Mouse (Mus musculus): ENCODE data around the gene Zfp580. TPM values are rescaled to one million over a fixed set of nuclear protein-coding genes. Genes with fewer than 3 reads are reported as not detected.

The Zfp580 gene
- polyA plus RNA-seq, 1 experiment from 2014 or later = 22.2 TPM

DNA sequence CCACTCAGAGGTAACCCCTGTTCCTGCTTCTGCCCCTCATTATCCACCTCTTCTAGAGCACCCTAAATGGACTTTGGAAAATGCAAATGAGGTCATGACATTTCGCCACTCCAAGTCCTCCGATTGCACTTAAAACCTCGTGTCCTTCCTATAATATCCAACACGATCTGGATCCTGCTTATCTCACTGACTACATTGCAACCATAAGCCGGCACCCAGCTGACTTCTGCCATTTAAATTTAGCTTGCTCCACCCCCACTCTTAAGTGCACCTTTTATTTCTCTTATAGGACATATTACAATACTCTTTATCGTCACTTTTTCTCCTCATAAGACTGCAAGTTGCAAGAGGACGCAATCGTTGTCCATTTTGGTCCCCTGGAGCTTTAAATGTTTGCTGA lies 13.9 kb upstream of the Zfp580 start:
- H3K4me3 ChIP-seq (replicated peaks) = peak overlapping the region; percentile 67; the same call in 1 of the 2 replicates
- 85% methylated on average over 8 of the region's 8 CpGs for WGBS
- H3K9ac ChIP-seq = no peak overlapping the region
- no peaks in the 10 kb centered on the region for H3K9me3 ChIP-seq
- no peaks in the 10 kb centered on the region for H3K27me3 ChIP-seq (replicated peaks)
- H3K4me2 ChIP-seq (replicated peaks) = peak overlapping the region; percentile 65
- H3K36me3 ChIP-seq = peaks cover 35% of the 10 kb centered on the region
- H3K4me1 ChIP-seq (replicated peaks) = no peaks in the 10 kb centered on the region
- ATAC-seq = no peak
- H3K27ac ChIP-seq = 0 out of 2 replicates have a peak overlapping the region, but pooled peaks have one; percentile 98

DNA sequence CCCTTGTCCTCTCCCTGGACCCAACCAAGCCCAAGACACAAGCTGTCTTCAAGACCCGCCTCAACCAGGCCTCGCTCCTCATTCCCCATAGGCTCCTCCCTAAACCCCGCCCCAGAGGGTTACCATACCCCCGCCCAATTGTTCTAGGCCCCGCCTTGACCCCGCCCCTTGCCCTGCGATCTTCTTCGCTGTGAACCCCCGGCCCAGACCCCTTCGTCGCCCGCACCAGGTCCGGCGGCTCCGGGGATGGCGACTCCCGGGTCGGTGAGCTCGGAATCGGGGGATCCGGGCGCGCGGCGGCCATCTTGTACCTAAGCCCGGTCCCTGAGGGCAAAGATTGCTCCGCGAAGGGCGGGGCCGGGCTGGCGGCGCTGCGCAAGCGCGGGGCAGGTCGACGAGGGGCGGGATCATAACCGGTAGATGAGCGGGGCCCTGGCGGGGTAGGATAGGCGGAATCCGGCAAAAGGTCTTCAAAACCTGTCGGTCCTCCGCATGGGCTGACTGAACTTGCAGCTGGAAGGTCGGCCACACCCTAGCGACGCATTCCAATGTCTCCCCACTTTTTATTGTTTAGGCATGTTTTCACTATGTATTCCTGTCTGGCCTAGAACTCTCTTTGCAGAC lies 13.1 kb upstream of the Zfp580 start, which contains the start of gene Zfp784:
TSS of gene Zfp784 (minus strand) at position 338 of the 624 bp plus-strand sequence.
- peak; percentile 99 for ATAC-seq
- H3K27me3 ChIP-seq (replicated peaks) = no peaks in the 10 kb centered on the region
- peaks cover 27% of the 10 kb centered on the region for H3K36me3 ChIP-seq
- H3K27ac ChIP-seq = peak within 1 kb of the TSS; percentile 98
- no peaks in the 10 kb centered on the region for H3K9me3 ChIP-seq
- no peaks in the 10 kb centered on the region for H3K4me1 ChIP-seq (replicated peaks)
- H3K9ac ChIP-seq = peak within 1 kb of the TSS; percentile 84
- H3K4me3 ChIP-seq (replicated peaks) = peak within 1 kb of the TSS; percentile 67
- H3K4me2 ChIP-seq (replicated peaks) = peak within 1 kb of the TSS; percentile 65
- WGBS = under 1% methylated on average over 48 of the region's 48 CpGs

GRCm38 (mm10) chr7:5038940-5039339 lies 12.4 kb upstream of the Zfp580 start:
- Histone ChIP-seq H3K27me3 (replicated peaks) (no peaks in the 10 kb centered on the region), H3K9me3 (no peaks in the 10 kb centered on the region), H3K4me1 (replicated peaks) (no peaks in the 10 kb centered on the region), H3K27ac (peak overlapping the region; percentile 98), H3K9ac (0 out of 2 replicates have a peak overlapping the region, but pooled peaks have one; percentile 84), H3K4me2 (replicated peaks) (peak overlapping the region; percentile 65), H3K4me3 (replicated peaks) (peak overlapping the region; percentile 67), H3K36me3 (peaks cover 21% of the 10 kb centered on the region)
- WGBS = 17% methylated on average over 5 of the region's 5 CpGs
- no peak for ATAC-seq

DNA sequence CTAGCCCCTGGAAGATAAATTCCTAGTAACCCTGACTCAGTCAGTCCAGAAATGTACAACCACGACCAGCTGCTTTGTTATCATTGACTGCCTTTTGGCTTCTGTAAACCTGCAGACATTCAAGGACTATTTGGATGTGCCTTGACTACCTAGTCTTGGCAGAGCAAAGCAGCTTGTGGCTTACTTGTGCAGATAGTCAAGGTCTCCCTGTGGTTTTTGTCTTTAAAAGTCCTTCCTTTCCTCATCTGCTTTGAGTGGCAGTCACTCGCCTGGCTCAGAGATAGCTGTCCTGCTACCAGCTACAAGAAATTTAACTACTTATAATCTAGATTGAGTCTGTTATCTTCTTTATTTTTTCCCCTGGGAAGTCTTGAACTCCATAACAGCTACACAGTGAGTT lies 6.4 kb upstream of the Zfp580 start:
- Histone ChIP-seq H3K4me1 (replicated peaks) (no peaks in the 10 kb centered on the region), H3K4me3 (replicated peaks) (no peak overlapping the region), H3K9me3 (no peaks in the 10 kb centered on the region), H3K36me3 (no peaks in the 10 kb centered on the region), H3K27me3 (replicated peaks) (no peaks in the 10 kb centered on the region), H3K4me2 (replicated peaks) (no peak overlapping the region), H3K9ac (no peak overlapping the region), H3K27ac (no peak overlapping the region)
- 73% methylated on average over 2 of the region's 2 CpGs for WGBS
- no peak for ATAC-seq

DNA sequence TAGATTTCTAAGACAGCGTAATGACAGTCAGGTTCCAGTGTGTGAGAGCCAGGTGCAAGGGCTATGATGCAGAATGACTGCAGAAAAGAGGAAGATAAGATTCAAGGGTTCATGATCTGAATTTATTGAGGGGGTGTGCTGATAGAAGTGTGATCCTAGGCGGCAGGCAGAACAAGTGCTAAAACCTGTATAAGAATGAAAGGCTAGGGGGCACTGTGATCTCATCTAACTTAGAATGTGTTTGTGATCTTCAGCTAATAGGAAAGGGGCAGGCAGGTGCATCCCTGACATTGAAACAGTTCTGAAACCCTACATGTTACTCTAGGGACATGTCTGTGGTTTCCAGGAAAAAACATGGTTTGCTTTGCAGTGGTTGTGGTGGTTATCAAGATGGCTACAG lies 5.2 kb upstream of the Zfp580 start:
- Histone ChIP-seq H3K9ac (no peak overlapping the region), H3K27ac (no peak overlapping the region), H3K4me1 (replicated peaks) (peaks cover 6% of the 10 kb centered on the region; the same call in 1 of the 2 replicates), H3K4me3 (replicated peaks) (no peak overlapping the region), H3K27me3 (replicated peaks) (no peaks in the 10 kb centered on the region), H3K4me2 (replicated peaks) (no peak overlapping the region), H3K36me3 (no peaks in the 10 kb centered on the region), H3K9me3 (no peaks in the 10 kb centered on the region)
- no peak for ATAC-seq
- WGBS = 69% methylated on average over 2 of the region's 2 CpGs

- 26% methylated on average over 2 of the region's 2 CpGs for WGBS
- Histone ChIP-seq H3K4me3 (replicated peaks) (no peak overlapping the region), H3K9me3 (no peaks in the 10 kb centered on the region), H3K4me1 (replicated peaks) (peaks cover 9% of the 10 kb centered on the region; the same call in 1 of the 2 replicates), H3K4me2 (replicated peaks) (no peak overlapping the region), H3K27me3 (replicated peaks) (peaks cover 4% of the 10 kb centered on the region; the same call in 1 of the 2 replicates), H3K36me3 (no peaks in the 10 kb centered on the region), H3K9ac (no peak overlapping the region), H3K27ac (no peak overlapping the region)
- no peak for ATAC-seq
These were observed 4.0 kb upstream of the Zfp580 start for GRCm38 (mm10) chr7:5047313-5047712.

DNA sequence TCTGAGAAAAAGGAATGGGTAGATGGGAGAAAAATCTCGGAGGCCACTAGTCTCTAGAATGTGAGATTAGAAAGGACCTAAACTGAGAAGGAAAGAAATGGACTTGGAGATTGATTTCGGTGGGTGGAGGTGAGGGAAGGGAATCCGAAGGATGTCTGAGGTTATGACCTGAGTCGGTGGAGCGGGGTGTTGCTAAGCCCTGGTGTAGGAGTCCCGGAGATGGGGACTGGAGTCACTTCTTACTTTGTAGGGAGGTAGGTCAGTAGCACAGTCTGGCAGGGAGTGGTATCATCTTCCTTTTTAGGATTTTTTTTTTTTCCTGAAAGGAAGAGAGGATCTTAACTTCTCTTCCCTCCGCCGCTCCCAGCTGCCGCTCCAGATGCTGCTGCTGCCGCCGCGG lies 1.1 kb downstream of the Zfp580 start:
- Histone ChIP-seq H3K27me3 (replicated peaks) (peaks cover 50% of the 10 kb centered on the region), H3K4me1 (replicated peaks) (peaks cover 41% of the 10 kb centered on the region), H3K9me3 (no peaks in the 10 kb centered on the region), H3K27ac (no peak overlapping the region), H3K36me3 (no peaks in the 10 kb centered on the region), H3K4me2 (replicated peaks) (peak overlapping the region; percentile 94), H3K4me3 (replicated peaks) (peak overlapping the region; percentile 86), H3K9ac (peak overlapping the region; percentile 48)
- 2% methylated on average over 12 of the region's 12 CpGs for WGBS
- ATAC-seq = no peak

DNA sequence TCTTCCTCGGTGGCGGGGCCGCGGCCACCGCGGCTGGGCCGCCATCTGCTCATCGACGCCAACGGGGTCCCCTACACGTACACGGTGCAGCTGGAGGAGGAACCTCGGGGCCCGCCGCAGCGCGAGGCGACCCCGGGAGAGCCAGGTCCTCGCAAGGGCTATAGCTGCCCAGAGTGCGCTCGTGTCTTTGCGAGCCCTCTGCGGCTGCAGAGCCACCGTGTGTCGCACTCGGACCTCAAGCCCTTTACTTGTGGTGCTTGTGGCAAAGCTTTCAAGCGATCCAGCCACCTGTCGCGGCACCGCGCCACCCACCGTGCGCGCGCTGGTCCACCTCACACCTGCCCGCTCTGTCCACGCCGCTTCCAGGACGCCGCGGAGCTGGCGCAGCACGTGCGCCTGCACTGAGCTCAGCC lies 1.6 kb downstream of the Zfp580 start:
- Histone ChIP-seq H3K9me3 (no peaks in the 10 kb centered on the region), H3K36me3 (no peaks in the 10 kb centered on the region), H3K9ac (peak overlapping the region; percentile 48), H3K4me1 (replicated peaks) (peaks cover 41% of the 10 kb centered on the region), H3K4me3 (replicated peaks) (peak overlapping the region; percentile 86), H3K4me2 (replicated peaks) (peak overlapping the region; percentile 94), H3K27me3 (replicated peaks) (peaks cover 54% of the 10 kb centered on the region), H3K27ac (no peak overlapping the region)
- ATAC-seq = peak; percentile 29; the same call in 1 of the 2 replicates
- 4% methylated on average over 45 of the region's 45 CpGs for WGBS

- Histone ChIP-seq H3K9me3 (no peaks in the 10 kb centered on the region), H3K27ac (no peak overlapping the region), H3K4me3 (replicated peaks) (peak overlapping the region; percentile 86), H3K9ac (peak overlapping the region; percentile 29), H3K27me3 (replicated peaks) (peaks cover 57% of the 10 kb centered on the region), H3K36me3 (no peaks in the 10 kb centered on the region), H3K4me1 (replicated peaks) (peaks cover 41% of the 10 kb centered on the region), H3K4me2 (replicated peaks) (peak overlapping the region; percentile 94)
- 15% methylated on average over 32 of the region's 32 CpGs for WGBS
- ATAC-seq = no peak
These were observed 2.3 kb downstream of the Zfp580 start for GRCm38 (mm10) chr7:5053456-5054179.

DNA sequence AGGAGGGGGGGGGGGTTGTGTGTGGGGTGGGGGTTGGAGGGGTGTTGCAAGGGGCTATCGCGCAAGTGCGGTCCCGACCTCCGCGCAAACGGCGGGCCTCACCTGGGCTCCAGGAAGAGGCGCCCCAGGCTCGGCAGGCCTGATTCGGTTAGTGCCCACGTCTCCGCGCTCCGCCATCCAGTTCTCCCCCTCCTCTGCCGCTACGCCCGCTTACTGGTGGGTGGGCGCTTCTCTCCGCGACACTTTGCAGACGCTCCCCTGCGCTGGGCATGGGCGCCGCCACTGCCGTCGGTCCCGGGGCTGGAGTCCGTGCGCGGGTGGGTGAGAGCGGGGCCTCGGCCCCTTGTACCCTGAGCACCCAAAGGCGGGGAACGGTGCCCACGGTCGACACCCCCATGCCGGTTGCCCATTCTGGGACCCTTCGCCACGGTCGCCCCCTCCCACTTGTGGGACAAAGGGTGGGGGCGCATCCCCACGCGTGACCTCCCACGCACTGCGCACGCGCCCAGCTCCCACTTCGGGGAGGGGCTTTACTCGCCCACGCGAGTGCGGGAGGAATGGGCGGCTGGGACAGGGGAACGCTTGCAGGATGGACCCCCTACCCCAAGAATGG lies 5.4 kb downstream of the Zfp580 start:
- no peak overlapping the region for H3K27ac ChIP-seq

GRCm38 (mm10) chr7:5057381-5057780 lies 6.0 kb downstream of the Zfp580 start:
- Histone ChIP-seq H3K4me2 (replicated peaks) (peak overlapping the region; percentile 72), H3K27ac (no peak overlapping the region), H3K4me1 (replicated peaks) (peaks cover 38% of the 10 kb centered on the region), H3K4me3 (replicated peaks) (peak overlapping the region; percentile 47), H3K27me3 (replicated peaks) (peaks cover 54% of the 10 kb centered on the region), H3K36me3 (no peaks in the 10 kb centered on the region), H3K9ac (peak overlapping the region; percentile 62; the same call in 1 of the 2 replicates), H3K9me3 (no peaks in the 10 kb centered on the region)
- no peak for ATAC-seq
- 35% methylated on average over 8 of the region's 8 CpGs for WGBS

More for the DNA sequence above, 5.4 kb downstream of the Zfp580 start:
- Histone ChIP-seq H3K27me3 (replicated peaks) (peaks cover 55% of the 10 kb centered on the region), H3K9me3 (no peaks in the 10 kb centered on the region), H3K4me3 (replicated peaks) (peak overlapping the region; percentile 47), H3K36me3 (no peaks in the 10 kb centered on the region), H3K4me2 (replicated peaks) (peak overlapping the region; percentile 72), H3K4me1 (replicated peaks) (peaks cover 42% of the 10 kb centered on the region), H3K9ac (peak overlapping the region; percentile 62)
- 2% methylated on average over 55 of the region's 55 CpGs for WGBS
- no peak for ATAC-seq

DNA sequence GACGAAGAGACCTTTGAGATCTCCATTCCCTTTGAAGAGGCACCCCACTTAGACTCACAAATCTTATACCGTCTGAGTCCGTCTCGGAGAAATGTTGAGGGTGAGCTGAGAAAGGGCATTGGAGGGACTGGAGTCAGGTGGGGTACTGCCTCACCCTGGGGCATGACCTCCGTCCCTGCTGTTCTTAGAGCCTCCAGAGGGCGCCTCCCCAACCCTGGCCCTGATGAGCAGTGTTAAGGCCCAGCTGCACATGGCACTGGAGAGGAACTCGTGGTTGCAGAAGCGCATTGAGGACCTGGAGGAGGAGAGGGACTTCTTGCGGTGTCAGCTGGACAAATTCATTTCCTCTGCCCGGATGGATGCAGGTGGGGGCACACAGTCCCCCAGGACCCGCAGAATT lies 6.5 kb downstream of the Zfp580 start:
- WGBS = 32% methylated on average over 11 of the region's 11 CpGs
- Histone ChIP-seq H3K9ac (no peak overlapping the region), H3K27ac (no peak overlapping the region), H3K27me3 (replicated peaks) (peaks cover 52% of the 10 kb centered on the region), H3K4me2 (replicated peaks) (peak overlapping the region; percentile 72), H3K4me1 (replicated peaks) (peaks cover 34% of the 10 kb centered on the region), H3K36me3 (no peaks in the 10 kb centered on the region), H3K9me3 (no peaks in the 10 kb centered on the region), H3K4me3 (replicated peaks) (no peak overlapping the region)
- no peak for ATAC-seq
